Comparison of ENCODE assay signal across 1 mouse cellular context in the genomic region with DNA sequence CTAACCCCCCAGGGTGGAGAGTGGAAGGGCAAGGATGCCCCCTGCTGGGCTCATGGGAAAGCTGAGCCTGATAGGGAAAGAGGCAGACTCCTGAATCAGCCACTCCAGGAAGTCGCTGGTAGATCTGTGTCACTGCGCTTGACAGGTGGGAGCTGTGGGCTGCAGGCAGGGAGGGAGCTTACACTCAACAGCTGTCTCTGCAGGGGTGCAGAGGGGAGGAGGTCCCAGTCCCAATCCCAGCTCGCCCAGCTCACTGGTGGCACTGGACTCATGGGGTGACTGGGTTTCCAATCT.
TF ChIP-seq lines count a peak whose summit lies in the region.

No protein-coding gene starts in this region.

TF ChIP-seq in CH12.LX, 34 proteins besides CTCF, POLR2A, EP300 and RAD21 (continued from another document):
- TF ChIP-seq MAZ (IDR thresholded peaks at IDR 0.05; ENCODE audit: low read depth, low read length) (0 out of 2 replicates have a peak, but pooled peaks have one; percentile 36), ZC3H11A (IDR thresholded peaks at IDR 0.05; ENCODE audit: low read depth, low read length) (peak; percentile 12; the same call in 1 of the 2 replicates), GABPA (IDR thresholded peaks at IDR 0.05; ENCODE audit: insufficient replicate concordance, low read depth, low read length) (no peak), SIN3A (IDR thresholded peaks at IDR 0.05; ENCODE audit: low read length) (no peak), NELFE (IDR thresholded peaks at IDR 0.05; ENCODE audit: low read depth, low read length) (no peak), NRF1 (IDR thresholded peaks at IDR 0.05; ENCODE audit: low read depth, low read length) (no peak)
TF ChIP-seq in CH12.LX: peak in this region for 4.
